Mouse (Mus musculus): ENCODE results near the gene Mgat4a.
A peak's percentile ranks its signal among the peaks of the same experiment; 100 is the strongest.

DNA sequence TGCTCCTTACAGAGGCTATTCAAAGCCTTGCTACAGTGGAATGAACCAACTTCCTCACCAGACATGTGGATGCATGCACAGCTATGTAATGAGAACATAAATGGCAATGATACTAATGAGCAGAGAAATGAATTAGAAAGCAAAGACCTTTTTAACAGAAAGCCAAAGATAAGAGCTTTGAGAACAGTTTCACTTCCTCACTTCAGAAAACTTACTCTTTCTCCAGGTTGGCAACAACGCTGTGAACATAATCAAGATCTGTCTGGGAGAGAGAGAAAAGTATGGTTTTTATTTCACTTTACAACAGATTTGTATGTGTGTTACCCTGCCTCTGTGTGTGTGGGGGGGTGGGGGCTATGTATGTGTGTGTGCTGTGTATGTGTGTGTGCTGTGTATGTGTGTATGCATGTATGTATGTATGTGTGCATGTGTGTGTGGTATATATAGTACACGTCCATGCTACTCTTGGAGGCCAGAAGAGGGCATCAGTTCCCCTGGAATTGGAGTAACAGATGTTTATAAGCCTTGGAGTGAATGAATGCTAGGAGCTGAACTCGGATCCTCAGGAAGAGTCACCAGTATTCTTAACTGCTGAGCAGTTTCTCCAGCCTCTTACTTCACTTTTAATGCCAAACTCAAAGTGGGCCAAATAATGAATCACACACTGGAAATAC is 74.4 kb downstream of the Mgat4a start:
- TF ChIP-seq CTCF (conservative IDR thresholded peaks at IDR 0.05 in 1 of 2, IDR thresholded peaks at IDR 0.05 in 1 of 2; ENCODE audit: low read depth in 2 of 2, low read length in 2 of 2), result peak in 1 of 2 experiments; percentile 55; a peak in 2 of 4 replicates
- peak; percentile 80 for TF ChIP-seq EP300 (IDR thresholded peaks at IDR 0.05; ENCODE audit: low read length)
- no peak for TF ChIP-seq BHLHE40 (IDR thresholded peaks at IDR 0.05; ENCODE audit: low read depth, low read length)
- no peak for TF ChIP-seq ETS1 (conservative IDR thresholded peaks at IDR 0.05; ENCODE audit: low read depth, low read length)
- no peak for TF ChIP-seq ZMIZ1 (IDR thresholded peaks at IDR 0.05; ENCODE audit: low read depth, low read length)
- no peak for TF ChIP-seq CHD1 (IDR thresholded peaks at IDR 0.05; ENCODE audit: low read depth, low read length)
- no peak for TF ChIP-seq POLR2A (IDR thresholded peaks at IDR 0.05; ENCODE audit: low read depth, low read length)
- no peak for TF ChIP-seq TCF12 (IDR thresholded peaks at IDR 0.05; ENCODE audit: low read depth, low read length)
- TF ChIP-seq MAFK (IDR thresholded peaks at IDR 0.05; ENCODE audit: insufficient replicate concordance, low read length), result no peak
- TF ChIP-seq TBP (conservative IDR thresholded peaks at IDR 0.05; ENCODE audit: low read depth, low read length), result no peak
- TF ChIP-seq MXI1 (IDR thresholded peaks at IDR 0.05; ENCODE audit: low read depth, low read length), result no peak
